Mouse (Mus musculus) heart, postnatal 14 days (tissue): ENCODE results near the gene Mctp2. TPM values are rescaled to one million over a fixed set of nuclear protein-coding genes. Genes with fewer than 3 reads are reported as not detected.

Source experiments
- DNase-seq, 2 experiments: peaks; one replicate each; pipeline ENCODE4 v3.0.0; 2021 to 2022
- intact Hi-C: fragments of 180-260 bp; cut with DNase I; formaldehyde crosslinking; loops from one replicate; pipeline ENCODE4 v1.15.1; 2025
- total RNA-seq, 2 experiments: library from RNA; stranded (reverse); gene quantifications; 2 replicates each; pipeline ENCODE4 v1.2.3; 2021

Gene Mctp2
- total RNA-seq, 2 experiments from 2014 or later: 0.43 to 0.78 TPM

DNA sequence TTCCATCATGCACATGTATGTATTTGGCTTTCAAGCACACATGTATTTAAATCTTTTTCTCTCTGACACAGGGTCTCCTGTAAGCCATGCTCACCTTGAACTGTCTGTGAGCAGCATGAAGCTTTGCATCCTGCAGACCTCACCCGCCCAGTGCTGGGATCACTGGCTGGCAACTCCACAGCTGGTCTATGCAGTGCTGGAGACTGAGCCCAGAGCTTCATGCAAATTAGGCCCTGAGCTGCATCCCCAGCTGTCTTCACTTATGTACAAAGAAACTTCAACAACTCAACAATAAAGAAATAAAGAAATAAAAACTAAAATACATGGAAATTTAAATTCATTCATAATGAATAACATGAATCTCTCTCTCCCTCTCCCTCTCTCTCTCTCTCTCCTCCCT lies 110.7 kb downstream of the Mctp2 start:
- no peak for DNase-seq
- intact Hi-C loops: no loop called here

DNA sequence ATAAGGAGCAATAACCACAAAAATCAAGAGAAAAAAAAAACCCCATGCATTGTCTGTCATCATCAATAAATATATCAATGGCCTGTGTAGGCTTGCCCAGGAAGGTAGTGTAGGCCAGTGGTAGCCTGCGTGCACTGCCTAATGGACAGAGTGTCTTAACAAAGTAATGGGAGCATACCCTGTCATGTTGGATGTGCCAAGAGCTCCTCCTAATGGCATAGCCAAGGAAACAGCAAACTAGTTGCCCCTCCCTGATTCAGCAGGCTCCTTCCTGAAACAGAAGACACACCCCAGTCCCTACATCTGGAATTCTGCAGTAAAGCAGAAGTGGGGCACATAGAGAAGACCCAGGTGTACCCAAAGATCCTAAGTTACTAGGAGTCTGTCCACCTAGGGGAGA lies 113.1 kb downstream of the Mctp2 start:
- intact Hi-C loops: no loop called here
- DNase-seq: no peak

DNA sequence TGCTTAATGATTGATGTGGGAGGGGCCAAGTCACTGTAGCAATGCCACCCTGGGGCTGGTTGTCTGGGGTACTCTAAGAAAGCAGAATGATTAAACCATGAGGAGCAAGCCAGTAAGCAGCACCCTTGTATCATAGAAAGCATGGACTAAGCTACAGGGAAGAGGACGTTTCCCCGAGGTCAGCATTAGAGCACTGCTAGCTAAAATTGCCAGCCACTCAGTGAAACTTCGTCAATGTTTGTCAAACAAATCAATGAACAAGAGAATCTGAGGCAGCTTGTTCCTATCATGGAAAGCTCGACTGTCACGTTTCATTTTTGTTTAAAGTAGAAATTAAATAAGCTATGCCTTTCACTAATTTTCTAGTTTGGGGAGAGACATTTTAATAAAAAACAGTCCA lies 124.8 kb downstream of the Mctp2 start:
- no peak for DNase-seq
- intact Hi-C loops: no loop called here

DNA sequence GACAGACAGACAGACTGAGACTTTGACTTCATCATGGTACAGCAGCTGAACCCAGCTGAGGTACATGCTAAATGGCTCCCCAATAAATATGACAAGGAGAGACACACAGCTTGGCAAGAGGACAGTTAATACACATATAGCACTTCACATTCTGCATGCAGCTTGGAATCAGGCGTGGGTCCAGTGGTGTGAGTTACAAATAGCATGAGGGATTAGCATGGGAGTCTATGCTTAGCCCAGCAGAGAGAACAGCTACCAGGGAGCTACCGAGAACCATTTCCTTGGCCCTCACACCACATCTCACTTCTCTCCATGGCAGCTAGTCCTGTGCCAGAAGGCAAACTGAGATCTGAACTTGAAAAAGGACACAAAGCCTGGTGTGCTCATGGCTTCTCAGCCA lies 137.1 kb downstream of the Mctp2 start:
- no peak for DNase-seq
- intact Hi-C loops: loop anchor here (10.0 kb wide), 2 partner anchors 205 to 585 kb away; no protein-coding TSS in a partner anchor

DNA sequence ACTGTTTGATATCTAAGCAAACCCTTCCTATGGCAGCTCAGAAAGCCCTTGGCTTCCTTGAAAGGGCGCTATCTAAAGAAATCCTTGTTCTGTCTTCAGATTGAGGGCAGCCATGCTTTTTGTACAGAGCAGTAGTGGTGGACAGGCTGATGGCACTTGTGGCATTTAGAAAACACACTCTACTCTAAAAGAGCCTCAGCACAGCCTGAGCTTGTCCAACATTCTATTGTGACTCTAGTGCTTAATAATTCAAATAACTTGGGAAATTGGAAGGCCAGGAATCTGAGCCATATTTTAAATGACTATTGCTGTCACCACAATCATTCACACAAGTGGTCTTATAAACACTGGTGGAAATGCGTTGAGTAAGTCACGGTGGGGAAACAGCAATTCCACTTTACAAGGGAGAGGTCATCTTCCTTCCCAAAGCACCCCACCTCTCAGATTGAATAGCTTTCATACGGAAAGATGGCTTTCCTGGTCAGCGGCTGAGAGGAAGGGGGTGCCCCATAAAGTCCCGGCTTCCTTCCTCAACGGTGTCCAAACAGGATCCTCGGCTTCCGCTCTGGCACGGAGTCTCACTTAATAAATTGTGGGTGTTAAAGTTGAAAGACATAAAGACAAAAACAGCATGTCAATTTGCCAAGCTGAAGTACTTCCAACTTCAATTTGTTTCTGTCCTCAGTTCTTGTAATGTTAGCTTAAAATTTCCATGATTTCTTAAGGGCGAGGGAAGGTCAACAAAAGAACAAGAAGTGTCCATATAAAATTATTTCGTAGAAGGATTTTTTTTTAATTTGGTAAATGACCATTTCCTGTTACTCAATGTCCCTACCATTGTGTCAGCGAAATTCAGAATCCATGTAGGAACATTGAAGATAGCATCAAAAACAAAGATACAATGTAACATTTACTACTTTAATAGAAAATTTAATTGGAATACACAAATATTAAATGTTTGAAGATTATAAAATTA lies 140.4 kb downstream of the Mctp2 start:
- intact Hi-C loops: loop anchor here (10.0 kb wide), 2 partner anchors 201 to 581 kb away; no protein-coding TSS in a partner anchor
- DNase-seq: peak; percentile 36 to 49

DNA sequence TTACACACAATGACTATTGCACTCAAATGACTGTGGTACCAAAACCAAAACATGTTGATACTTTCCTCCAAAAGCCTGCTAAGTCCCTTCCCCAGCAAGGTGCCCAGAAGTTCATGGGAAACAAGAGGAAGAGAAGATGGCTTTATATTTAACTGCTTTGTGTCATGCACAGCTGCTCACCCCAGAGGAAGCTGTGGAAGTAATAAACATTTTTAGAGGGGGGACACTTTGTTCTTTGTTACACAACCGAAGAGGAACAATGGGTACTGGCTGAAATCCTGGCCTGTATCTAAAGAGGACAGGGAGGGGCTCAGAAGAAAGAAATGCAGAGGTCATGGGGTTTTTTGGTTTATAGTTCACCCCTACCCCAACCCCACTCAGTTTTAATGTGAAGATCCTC lies 144.2 kb downstream of the Mctp2 start:
- DNase-seq: no peak
- intact Hi-C loops: loop anchor here (10.0 kb wide), 2 partner anchors 197 to 577 kb away; no protein-coding TSS in a partner anchor

DNA sequence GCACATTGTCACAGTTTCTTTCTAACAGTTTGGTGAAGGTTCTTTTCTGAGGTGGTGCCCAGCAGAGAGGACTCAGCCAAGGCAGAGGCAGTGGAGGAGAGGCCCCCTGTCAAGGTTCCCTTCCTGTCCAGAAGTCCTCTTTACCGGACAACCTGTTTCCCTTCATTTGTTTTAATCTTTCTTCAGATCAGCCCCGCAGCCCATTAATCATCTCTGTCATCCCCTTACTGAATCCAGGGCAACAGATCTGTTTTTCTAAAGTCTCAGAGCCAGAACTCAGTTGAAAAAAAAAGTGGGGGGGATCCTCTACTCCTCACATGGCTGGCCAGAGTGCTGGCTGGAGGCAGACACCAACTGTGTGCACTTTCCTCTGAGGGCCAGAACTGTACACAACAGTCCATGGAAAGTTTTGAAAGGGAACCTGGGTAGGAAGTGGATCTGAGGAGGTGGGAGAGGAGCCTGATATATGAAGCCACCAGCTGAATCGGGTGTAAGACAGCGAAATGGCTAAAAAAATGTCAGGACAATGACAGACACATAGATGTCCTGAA lies 146.8 kb downstream of the Mctp2 start:
- intact Hi-C loops: loop anchor here (10.0 kb wide), 2 partner anchors 195 to 575 kb away; no protein-coding TSS in a partner anchor
- DNase-seq: no peak

DNA sequence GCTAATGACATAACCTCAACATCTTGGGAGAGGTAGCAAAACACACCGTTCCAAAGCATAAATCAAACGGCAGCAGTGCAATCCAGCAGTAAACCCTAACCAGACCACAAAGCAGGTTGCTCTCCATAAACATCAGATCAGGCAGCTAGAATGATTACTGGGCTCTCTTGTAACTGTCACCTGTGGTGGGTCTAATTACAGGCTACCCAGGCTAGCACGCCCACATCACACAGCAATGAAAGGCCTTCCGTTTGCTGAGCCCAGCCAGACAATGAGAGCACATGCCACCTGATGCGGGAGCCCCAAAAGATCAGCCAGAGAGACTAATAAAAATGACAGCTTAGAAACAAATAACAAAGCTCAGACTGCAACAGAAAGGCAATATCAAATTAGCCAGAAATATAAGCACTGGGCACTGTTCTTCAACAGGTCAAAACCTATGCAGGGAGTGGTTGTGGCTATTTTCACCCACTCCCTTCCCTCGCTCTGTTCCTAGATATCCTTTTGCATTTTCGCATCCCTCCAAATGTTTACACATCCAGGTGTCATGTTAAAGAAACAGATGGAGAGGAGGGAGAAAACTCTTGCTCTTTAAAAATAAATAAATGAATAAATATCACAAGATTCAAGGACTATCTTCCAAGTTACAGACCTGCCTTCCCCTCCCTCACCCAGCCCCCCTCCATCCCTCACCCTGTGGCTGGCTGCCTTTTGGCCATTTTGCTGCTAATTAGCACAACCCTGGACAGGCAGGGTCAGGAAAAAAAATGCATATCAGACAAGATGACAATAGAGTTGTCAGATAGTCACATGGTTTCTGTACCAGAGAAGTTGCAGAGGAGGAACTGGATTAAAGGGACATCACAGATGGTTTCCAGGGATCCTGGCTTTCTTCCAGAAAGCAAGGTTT lies 155.4 kb downstream of the Mctp2 start:
- intact Hi-C loops: no loop called here
- no peak for DNase-seq

DNA sequence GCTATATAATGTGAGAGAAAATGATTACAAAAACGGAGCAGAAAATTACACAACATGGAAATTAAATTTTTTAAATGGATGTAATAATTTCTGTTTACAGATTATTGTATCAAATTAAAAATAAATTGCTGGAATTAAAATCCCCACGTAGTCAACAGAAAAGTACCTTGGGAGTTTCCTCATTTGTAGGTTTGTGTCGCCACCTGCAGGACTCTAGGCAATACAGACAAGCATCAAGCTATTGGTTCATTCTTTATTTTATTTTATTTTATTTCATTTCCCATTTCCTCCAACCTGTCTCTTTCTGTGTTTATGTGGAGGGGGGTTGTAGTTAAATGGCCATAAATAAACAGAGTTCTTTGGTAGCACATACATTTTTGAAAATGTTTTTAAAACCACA lies 157.3 kb downstream of the Mctp2 start:
- intact Hi-C loops: loop anchor here (2.0 to 10.0 kb wide), 2 partner anchors 282 to 1784 kb away; partner anchors contain the start of gene Nr2f2
- DNase-seq: peak; percentile 36 to 46

DNA sequence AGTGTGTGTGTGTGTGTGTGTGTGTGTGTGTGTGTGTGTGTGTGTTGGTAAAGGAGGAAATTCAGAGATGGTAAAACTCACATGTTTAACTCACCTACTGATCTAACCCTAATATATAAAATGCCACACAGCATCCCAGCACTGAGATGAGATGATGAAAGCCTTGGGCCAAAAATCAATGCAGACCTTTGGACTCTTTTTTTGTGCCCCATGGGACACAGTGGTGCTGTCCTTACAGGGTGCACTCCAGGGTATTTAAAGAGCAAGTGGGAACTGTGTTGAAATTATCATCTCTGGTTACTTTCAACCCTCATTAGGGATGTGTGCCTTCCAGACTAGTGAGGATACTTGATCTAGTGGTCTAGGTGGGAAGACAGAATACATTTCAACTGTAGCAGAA lies 159.6 kb downstream of the Mctp2 start:
- intact Hi-C loops: loop anchor here (10.0 kb wide), 1 partner anchor 1782 kb away; the partner anchor contains the start of gene Nr2f2

DNA sequence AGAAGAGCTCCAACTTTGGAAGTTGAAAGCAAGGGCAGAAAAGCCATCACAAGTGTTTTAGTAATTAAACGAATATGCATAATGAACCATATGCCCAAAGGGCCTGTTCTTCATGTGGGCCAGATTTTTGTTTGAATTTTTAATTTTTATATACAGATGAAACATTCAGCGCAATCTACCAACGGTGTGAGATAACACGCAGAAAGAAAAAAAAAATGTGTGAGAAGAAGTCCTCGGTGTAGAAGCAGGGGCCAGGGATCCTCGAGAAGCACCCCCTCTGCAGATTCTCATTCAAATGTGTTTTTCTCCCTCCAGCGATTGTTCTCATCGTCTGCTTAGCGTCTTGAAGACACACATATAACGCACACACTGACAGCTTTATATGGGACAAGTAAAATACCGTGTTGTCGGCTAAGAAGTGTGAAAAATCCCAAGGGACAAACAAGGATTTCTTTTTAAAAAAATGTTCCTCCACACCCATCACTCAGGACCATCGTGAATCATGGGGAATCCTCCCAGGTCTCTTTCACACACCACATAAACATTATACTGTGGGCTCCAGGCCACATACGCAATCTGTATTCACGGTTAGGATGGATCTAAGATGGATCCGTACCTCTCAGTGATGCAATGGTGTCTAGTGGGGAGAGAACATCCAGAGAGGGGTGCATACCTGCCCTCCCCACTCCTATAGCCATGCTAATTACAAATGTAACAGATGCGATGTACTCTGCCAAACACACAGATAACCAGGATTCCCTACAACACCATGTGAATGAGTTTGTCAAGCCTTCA lies 160.5 kb downstream of the Mctp2 start:
- no peak for DNase-seq
- intact Hi-C loops: loop anchor here (10.0 kb wide), 1 partner anchor 1781 kb away; the partner anchor contains the start of gene Nr2f2

More for the DNA sequence above, 159.6 kb downstream of the Mctp2 start:
- no peak for DNase-seq

DNA sequence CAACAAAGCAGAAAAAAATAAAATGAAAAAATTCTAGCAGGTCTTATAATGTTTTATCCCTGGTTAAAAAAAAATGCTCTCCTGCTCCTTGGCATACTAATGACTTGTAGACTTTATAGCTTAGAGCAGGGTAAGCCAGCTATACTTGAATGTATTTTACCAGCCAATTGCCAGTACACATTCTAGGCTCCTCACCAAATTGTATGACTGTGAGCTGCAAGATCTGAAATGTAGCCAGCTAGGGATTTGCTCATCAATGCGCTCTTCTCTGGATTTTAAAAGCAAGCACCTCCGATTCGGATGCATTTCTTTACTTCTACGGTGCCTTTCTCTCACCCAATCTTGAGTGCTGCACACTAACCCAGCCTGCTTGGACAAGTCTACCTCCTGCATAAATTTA lies 167.7 kb downstream of the Mctp2 start:
- intact Hi-C loops: no loop called here

DNA sequence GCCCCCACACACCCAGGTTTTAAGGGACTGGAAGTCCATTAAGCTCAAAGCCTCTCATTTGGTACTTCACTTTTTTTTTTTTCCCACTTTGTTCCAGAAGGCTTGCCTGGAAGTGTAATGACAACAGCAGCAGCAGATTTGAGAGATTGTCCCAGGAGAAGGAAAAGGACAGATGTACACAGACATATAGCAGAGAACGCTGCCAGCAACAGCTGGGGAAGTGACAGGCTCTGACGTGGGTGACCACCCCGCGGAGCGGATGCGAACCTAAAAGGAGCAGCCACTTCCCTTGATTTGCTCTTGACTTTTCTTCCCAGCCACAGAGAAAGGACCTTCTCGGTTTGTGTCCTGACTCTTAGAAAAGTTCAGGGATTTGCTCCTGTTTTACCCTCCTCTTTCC lies 185.4 kb downstream of the Mctp2 start:
- no peak for DNase-seq
- intact Hi-C loops: no loop called here

More for the DNA sequence above, 167.7 kb downstream of the Mctp2 start:
- no peak for DNase-seq

DNA sequence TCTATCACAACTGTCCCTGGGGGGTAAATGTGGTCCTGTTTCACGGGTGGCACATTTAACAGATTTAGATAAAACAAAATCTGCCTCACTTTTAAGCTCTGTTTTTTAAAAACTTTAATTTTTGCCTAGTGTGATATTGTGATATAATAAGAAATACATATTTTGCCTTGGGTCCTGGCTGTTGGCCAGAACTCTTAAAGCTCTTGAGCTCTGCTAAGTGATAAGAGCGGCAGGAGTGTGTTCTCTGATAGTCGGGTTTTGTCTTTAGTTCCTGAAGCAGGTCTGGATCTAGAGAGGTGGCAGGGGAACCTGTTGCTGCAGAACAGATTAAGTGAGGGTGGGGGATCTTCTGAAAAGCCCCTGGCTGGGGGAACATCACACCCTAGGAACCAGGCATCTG lies 186.7 kb downstream of the Mctp2 start:
- DNase-seq: no peak
- intact Hi-C loops: no loop called here

DNA sequence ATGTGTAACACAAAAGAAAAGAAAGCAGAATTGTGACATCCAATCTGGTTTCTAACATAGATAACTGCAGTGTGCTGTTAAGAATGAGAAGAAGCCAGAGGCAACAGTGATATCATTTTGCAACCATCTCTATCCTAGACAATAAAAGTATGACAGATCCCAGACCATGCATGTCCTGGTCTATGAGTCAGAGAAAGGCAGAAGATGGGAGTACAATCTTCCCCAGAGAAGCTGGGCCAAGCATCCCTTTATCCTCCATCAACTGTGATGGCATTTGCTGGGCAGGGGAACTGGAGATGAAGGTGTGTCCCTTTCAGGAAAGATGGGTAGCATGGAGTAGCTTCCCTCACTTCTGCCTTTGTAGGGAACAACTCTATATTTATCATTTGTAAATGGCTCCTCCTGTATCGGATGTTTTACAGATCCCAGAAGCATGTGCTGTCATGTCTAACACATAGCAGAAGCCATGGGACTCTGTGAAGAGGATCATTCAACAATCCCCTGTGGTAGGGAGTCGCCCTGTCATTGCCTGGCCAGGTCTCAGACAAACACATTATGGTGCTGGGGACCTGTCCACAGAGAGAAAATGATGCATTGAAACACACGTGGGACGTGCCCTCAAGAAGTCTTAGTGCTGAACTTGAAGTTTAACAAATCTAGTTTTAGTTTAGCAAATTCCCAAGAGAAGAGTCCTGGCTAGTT lies 188.9 kb downstream of the Mctp2 start:
- peak; percentile 8 to 14 for DNase-seq
- intact Hi-C loops: no loop called here

DNA sequence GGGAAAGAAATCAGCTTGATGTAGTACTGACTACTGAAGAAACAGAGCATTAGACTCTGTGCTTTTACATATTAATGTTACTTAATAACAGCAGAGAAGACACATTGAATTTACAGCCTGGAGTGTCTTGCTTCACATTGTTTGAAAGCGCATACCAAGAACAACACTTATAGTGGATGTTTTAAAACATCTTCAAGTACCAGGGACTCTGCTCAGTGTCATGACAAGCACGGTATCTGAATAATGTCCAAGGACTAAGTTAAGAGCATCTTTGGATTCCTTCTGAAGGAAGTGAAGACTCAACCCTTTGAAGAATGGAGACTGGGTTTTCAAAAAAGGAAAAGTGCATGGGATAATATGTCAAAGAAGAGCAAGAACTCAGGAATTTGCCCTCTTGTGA lies 191.3 kb downstream of the Mctp2 start:
- intact Hi-C loops: no loop called here
- DNase-seq: no peak

DNA sequence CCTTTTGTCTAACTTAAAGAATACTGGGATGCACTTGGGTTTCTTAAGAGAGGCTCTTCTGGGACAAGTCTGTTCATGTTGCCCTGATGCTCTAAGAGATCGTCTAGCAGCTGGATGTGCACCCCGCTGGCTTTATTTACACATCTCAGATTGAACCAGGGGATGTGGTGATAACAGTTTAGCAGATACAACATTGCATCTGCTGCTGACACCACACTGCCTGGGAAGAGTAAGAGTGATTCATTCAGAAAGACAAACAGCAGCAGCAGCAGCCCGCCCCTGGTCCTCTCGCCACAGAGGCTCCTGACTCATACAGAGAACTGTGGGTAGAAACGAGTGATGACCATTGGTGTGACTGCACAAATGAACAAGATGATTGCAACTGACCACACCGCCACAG lies 195.8 kb downstream of the Mctp2 start:
- no peak for DNase-seq
- intact Hi-C loops: no loop called here

DNA sequence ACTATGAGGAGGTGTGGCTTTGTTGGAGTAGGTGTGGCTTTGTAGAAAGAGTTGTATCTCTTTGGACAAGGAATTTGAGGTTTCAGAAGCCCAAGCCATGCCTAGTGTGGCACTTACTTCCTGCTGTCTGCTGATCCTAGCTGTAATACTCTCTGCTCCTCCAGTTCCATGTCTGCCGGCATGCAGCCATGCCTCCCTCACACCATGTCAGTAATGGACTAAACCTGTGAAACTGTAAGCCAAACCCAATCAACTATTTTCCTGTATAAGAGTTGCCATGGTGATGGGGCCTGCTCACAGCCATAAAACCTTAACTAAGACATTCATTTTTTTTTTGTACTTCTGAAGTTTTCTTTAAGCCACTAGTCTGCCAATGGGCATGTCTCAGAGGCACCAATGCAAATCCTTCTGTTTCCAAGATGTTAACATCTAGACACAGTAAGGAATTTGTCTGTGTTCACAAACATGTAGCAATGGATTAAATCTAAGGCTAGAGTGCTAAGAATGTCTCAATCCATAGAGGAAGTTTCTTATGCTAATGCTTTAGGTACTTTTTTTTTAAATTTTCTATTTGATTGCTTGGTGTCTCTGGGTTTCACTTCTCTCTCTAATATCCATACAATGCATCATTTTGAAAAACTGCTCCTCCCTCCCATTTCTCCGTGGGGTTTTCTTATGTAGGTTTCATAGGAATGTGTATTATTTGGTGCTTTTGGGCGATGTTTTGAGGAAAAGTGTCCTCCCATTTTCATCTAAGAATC lies 197.6 kb downstream of the Mctp2 start:
- intact Hi-C loops: no loop called here
- no peak for DNase-seq
